Mouse (Mus musculus) MEL (cell line): ENCODE measurements at regions not wholly inside any gene's neighbourhood (a gene's known extent, or its start where the extent isn't known, plus 50 kb on each side); places are given as distances from the start of the nearest gene placed in this dataset.

Experiments
- CTCF ChIP-seq, 3 experiments: IDR thresholded peaks in 2 of 3; conservative IDR thresholded peaks in 1 of 3; 2 replicates each; pipeline ENCODE4 v1.5.1; 2011 to 2012; ENCODE audit warnings: low read length in 3 of 3, low read depth in 2 of 3, mild to moderate bottlenecking in 2 of 3, improper control_type of control experiment in 1 of 3, inconsistent platforms in 1 of 3, mixed read lengths in 1 of 3, moderate library complexity in 1 of 3; ENCODE audit not compliant: control insufficient read depth in 1 of 3, insufficient read depth in 1 of 3, poor library complexity in 1 of 3, severe bottlenecking in 1 of 3
- SIN3A ChIP-seq: IDR thresholded peaks from 2 replicates; pipeline ENCODE4 v1.6.1; 2012; ENCODE audit warnings: low read length, improper control_type of control experiment, inconsistent platforms

DNA sequence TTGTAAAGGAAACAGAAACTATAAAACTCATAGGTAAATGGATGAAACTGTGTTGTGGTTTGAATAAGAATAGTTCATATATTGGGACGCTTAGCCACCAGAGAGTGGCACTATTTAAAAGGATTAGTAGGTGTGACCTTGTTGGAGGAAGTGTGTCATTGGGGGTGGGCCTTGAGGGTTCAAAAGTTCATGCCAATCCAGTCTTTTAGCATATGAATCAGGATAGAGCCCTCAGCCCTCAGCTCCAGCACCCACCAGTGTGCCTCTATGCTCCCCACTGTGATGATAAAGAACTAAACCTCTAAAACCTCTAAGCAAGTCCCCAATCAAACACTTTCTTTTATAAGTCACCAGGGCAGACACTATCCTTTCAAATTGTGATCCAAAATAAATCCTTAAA is 199.4 kb downstream of the Rnf144b start:
- TF ChIP-seq CTCF (IDR thresholded peaks at IDR 0.05 in 2 of 3, conservative IDR thresholded peaks at IDR 0.05 in 1 of 3; ENCODE audit: control insufficient read depth in 1 of 3, insufficient read depth in 1 of 3, low read depth in 2 of 3, low read length in 3 of 3, poor library complexity in 1 of 3, severe bottlenecking in 1 of 3) (no peak), SIN3A (no peak)
